Mouse (Mus musculus) neural tube, embryonic 10.5 days (tissue): ENCODE measurements around the gene Spon1.

ENCODE experiments used
- DNase-seq: peaks from one replicate; pipeline ENCODE4 v3.0.0-alpha.2; 2017; ENCODE audit warnings: low spot score; ENCODE audit errors: extremely low spot score

Gene Spon1

GRCm38 (mm10) chr7:113841521-113841920 is 75.7 kb downstream of the Spon1 start:
- no peak for DNase-seq

- DNase-seq = no peak
These were observed 77.4 kb downstream of the Spon1 start for GRCm38 (mm10) chr7:113843150-113843549.

DNA sequence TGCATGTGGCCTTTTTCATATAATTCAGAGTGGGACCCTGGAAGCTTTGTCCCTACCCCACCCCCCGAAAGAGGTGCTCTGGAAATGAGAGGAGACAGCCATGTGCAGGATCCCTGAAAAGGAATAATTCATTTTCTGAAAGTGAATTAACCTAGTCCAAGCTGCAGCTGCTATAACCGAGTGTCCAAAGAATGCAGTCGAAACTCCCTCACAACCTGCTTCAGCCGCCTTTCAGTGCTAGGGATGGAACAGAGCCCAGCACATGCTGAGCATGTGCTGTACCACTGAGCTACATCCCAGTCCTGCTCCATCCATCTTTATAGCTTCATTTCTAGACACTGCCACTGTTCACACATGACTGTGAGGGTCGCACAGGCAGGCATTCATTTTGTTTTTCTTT is 79.4 kb downstream of the Spon1 start:
- no peak for DNase-seq

GRCm38 (mm10) chr7:113846553-113846952 is 80.8 kb downstream of the Spon1 start:
- no peak for DNase-seq

- no peak for DNase-seq
These were observed 81.4 kb downstream of the Spon1 start for GRCm38 (mm10) chr7:113847041-113847819.

DNA sequence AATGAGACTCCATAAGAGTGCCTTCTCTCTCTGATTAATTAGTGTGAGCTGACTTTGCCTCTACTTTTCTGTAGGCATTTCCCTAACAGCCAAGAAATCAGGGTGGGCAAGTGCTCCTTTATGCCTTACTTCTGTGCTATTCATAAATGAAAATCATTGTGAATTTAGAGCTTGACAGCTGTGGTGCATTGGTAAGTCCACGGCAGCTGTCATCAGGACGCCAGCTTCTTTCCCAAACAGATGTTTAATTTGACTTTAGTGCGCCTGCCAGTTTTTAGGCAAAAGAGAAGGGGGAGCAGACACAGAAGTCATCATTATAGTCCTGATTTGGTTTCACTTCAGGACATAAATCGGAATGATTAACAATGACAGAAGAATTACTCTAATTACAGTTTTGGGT is 84.6 kb downstream of the Spon1 start:
- DNase-seq = no peak

DNA sequence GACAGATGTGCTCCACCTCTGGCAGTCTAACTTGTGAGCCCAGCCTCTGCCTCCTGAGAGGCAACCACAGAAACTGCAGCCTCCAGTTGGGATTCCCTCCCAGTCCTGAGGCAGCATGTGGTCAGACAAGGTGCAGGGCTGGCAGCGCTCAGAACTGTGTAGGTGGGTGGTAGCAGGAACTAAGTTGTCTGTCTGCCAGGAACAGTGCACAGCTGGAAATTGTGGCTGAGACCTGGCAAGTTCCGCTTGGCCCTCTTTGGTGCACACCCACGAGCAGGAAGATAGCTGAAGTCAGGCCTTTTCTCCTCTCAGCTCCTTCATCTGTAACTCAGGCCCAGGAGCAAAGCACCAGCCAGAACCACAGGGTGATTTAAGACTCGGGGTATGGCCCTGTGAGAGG is 89.6 kb downstream of the Spon1 start:
- no peak for DNase-seq

GRCm38 (mm10) chr7:113856067-113856466 is 90.3 kb downstream of the Spon1 start:
- DNase-seq = no peak

GRCm38 (mm10) chr7:113859480-113859881 is 93.7 kb downstream of the Spon1 start:
- no peak for DNase-seq

- no peak for DNase-seq
These were observed 96.2 kb downstream of the Spon1 start for GRCm38 (mm10) chr7:113861964-113862363.

DNA sequence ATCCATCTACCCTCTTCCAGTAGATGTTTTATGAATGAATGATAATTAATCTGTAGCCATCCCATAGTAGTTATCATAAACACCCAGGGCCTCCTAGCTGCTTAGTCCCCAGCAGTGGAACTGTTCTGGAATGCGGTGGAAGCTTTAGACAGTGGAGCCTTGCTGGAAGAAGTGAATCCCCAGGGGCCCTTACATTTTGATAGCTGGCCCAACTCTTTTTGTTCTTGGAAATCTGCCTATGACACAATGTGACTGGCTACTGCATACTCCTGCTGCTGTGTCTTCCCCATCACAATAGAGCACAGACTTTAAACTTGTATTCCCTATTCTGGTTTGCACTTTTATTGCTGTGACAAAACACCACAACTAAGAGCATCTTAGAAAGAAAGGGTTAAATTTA is 107.0 kb downstream of the Spon1 start:
- no peak for DNase-seq

DNA sequence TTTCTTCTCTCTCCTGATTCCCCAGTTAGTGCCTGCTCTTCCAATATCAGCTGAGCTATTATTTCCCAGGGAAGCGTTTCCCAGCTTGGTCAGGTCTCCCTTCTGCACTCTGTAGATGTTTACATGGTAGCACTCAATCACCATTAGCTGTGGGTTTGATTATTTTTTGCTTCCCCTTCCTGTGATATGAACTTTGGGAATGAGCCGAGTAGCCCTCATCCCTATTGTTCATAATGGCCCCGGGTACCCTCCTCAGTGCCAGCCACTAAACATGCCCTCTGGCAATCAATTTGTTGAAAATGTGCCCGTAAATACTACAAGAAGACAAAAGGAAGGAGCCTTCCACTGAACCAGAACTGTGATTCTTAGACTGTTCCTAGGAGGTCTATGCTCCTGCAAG is 111.7 kb downstream of the Spon1 start:
- no peak for DNase-seq

DNA sequence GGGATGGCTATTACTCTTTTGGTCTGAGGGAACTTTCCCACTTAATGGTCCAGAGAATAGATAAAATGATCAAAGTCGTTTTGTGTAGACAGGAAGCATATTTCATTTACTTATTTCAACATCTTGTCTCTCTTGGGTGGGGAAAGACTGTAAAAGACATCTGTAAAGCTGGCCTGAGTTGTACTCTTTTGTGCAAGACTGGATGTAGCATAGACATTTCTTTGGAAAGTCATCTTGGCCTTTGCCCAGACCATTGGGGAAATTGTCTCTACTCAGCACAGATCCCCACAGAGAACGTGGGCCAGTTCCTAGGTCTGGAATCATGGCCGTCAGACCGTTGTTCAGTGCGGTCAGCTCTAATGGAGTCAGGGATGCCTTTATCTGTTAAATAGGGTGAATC is 112.1 kb downstream of the Spon1 start:
- DNase-seq = no peak

DNA sequence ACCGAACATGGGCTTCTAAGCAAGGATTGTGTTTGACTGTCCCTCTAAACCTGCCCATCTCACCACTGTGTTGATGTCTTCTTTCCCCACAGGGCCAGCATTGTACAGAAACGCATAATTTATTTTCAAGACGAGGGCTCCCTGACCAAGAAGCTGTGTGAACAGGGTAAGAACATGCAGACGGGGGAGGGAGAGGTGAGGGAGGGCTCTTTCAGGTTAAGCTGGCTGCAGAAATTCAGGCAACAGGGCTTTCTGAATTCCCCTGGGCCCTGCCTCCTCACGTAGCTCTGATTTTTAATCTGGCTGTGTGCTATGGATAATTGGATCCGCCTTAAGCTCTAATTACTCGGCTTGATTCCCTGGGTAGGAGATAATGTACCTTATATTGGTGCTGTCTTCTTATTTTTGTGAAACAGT is 113.3 kb downstream of the Spon1 start:
- no peak for DNase-seq

- DNase-seq = no peak
These were observed 114.2 kb downstream of the Spon1 start for GRCm38 (mm10) chr7:113880021-113880420.

- no peak for DNase-seq
These were observed 125.0 kb downstream of the Spon1 start for GRCm38 (mm10) chr7:113890782-113891181.

DNA sequence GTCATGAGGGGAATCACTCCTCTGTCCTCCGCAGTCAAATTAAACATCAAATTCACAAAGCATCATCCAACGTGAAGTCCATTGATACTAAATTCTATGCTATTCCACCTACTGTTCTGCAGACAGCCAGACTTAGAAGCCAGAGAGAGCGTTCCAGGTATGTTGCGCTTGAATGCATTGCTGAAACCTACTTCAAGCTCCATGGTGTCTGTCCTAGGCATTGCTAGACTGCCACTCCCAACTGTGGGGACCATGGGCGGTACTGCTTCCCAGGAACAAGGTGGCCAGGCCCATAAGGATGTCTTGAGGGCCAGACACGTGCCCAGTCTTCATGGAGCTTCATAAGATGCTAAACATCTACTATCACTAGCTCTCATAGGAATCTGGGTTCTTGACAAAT is 125.7 kb downstream of the Spon1 start:
- no peak for DNase-seq

GRCm38 (mm10) chr7:113893944-113894662 is 128.3 kb downstream of the Spon1 start:
- DNase-seq = no peak

DNA sequence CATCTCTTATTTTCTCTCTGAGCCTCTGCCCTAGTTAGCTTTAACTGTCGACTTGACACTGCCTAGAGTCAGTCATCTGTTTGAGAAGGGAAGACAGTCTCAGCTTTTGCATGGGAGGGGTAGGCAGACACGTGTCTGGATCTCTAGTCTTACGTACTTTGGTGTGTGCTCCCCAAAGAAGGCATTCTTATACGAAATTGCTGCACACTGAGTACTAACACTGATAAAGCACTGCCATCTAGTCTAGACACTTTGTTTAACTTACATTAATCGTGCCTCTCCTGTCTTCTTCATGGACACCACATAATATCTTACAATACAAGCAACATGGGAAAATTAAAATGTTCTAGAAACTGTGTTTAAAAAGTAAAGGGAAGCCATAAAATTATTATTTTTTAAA is 129.5 kb downstream of the Spon1 start:
- DNase-seq = no peak

- no peak for DNase-seq
These were observed 132.6 kb downstream of the Spon1 start for GRCm38 (mm10) chr7:113898388-113898787.

- DNase-seq = no peak
These were observed 135.7 kb downstream of the Spon1 start for GRCm38 (mm10) chr7:113901511-113901910.

GRCm38 (mm10) chr7:113901941-113902515 is 136.2 kb downstream of the Spon1 start:
- no peak for DNase-seq
